Mouse (Mus musculus) forebrain, embryonic 13.5 days (tissue): ENCODE data around the gene Triml2. TPM values are rescaled to one million over a fixed set of nuclear protein-coding genes. Genes with fewer than 3 reads are reported as not detected.

Source experiments
- polyA plus RNA-seq: library from polyadenylated mRNA; unstranded; fragments of >200 nt; fragmentation: Nextera tagmentation; extraction: Ambion mirVana; gene quantifications from 2 replicates; pipeline ENCODE4 v1.2.1, GENCODE M21; 2015

Triml2 gene
- polyA plus RNA-seq, 1 experiment from 2014 or later: not detected

Other genes with a start within 250 kb of the Triml2 start
- gene Triml1, start 39.1 kb upstream of the Triml2 start, polyA plus RNA-seq: not detected in 2 replicates
- gene Zfp42, start 126.4 kb downstream of the Triml2 start, polyA plus RNA-seq: not detected in 2 replicates